Mouse (Mus musculus): Measurements from ENCODE around the gene Fads3.

GRCm38 (mm10) chr19:10052698-10053097 lies 11.3 kb downstream of the Fads3 start:
- TF ChIP-seq POLR2A (IDR thresholded peaks at IDR 0.05; ENCODE audit: borderline replicate concordance, extremely low read depth, low read depth, low read length) (no peak), CTCF (IDR thresholded peaks at IDR 0.05; ENCODE audit: insufficient read depth, low read length) (no peak)
